Mouse (Mus musculus) olfactory bulb, adult 2 months (tissue): ENCODE data around the gene Ptprf. TPM values are rescaled to one million over a fixed set of nuclear protein-coding genes. Genes with fewer than 3 reads are reported as not detected.

ENCODE experiments used
- H3K27ac ChIP-seq: fragments of 200-500 bp; 2 replicates; pipeline ENCODE4 v1.5.1; 2012; ENCODE audit warnings: low read depth, low read length; ENCODE audit not compliant: insufficient read depth
- H3K4me1 ChIP-seq: fragments of 200-500 bp; 2 replicates; pipeline ENCODE4 v1.6.1; 2012; ENCODE audit warnings: low read length; ENCODE audit not compliant: control insufficient read depth, insufficient read depth
- H3K4me3 ChIP-seq: fragments of 200-500 bp; 2 replicates; pipeline ENCODE4 v1.5.1; 2012; ENCODE audit warnings: mild to moderate bottlenecking, low read depth, low read length, moderate library complexity; ENCODE audit not compliant: insufficient read depth
- CTCF ChIP-seq: fragments of 200-500 bp; IDR thresholded peaks from 2 replicates; pipeline ENCODE4 v1.5.1; 2012; ENCODE audit warnings: low read depth, mild to moderate bottlenecking, low read length, moderate library complexity; ENCODE audit not compliant: insufficient read depth
- POLR2A ChIP-seq: fragments of 200-500 bp; IDR thresholded peaks from 2 replicates; pipeline ENCODE4 v1.6.1; 2012; ENCODE audit warnings: mild to moderate bottlenecking, low read depth, low read length, moderate library complexity; ENCODE audit not compliant: insufficient read depth
- WGBS: fragments of 180-500 bp; shearing (Covaris S2); methylation state at CpG from one replicate; pipeline ENCODE4 v1.1.7; 2018; 5-methylcytosine and 5-hydroxymethylcytosine counted together
- polyA plus RNA-seq: library from polyadenylated mRNA; stranded (reverse); fragments of >200 nt; gene quantifications from 2 replicates; pipeline ENCODE4 v1.2.4, GENCODE M21; 2012; ENCODE audit warnings: low replicate concordance; ENCODE audit not compliant: missing spikeins, insufficient read depth, insufficient read length

Ptprf gene
- polyA plus RNA-seq, 1 experiment, result not detected

DNA sequence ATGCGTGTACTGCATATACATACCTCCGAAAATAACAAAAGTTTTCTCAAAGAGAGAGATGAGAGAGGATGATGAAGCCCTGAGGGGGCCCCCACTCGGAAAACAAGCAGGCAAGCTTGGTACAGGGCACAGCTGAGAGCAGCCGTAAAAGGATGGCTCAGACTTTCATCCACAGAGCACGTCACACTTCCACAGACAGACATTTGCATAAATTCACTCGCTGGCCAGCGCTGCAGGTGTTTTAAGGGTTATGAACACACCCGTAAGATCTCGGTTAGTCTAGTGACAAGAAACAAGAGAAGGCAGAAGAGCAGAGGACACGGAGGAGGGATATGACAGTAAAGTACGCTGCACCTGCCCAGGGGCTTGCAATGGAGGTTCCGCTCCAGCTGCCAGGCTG is 118.7 kb downstream of the Ptprf start:
- 68% methylated on average over 12 of the region's 12 CpGs for WGBS
- H3K4me1 ChIP-seq, result peaks cover 39% of the 10 kb centered on the region
- TF ChIP-seq POLR2A, result no peak
- no peak for TF ChIP-seq CTCF

GRCm38 (mm10) chr4:118171006-118171405 is 120.2 kb downstream of the Ptprf start:
- peaks cover 44% of the 10 kb centered on the region for H3K4me1 ChIP-seq
- H3K4me3 ChIP-seq, result no peak overlapping the region
- H3K27ac ChIP-seq, result no peak overlapping the region
- TF ChIP-seq CTCF, result peak; percentile 27; the same call in 1 of the 2 replicates
- no peak for TF ChIP-seq POLR2A
- 86% methylated on average over 9 of the region's 9 CpGs for WGBS

More for the DNA sequence above, 118.7 kb downstream of the Ptprf start:
- peak overlapping the region; percentile 72; the same call in 1 of the 2 replicates for H3K27ac ChIP-seq
- H3K4me3 ChIP-seq, result no peak overlapping the region

DNA sequence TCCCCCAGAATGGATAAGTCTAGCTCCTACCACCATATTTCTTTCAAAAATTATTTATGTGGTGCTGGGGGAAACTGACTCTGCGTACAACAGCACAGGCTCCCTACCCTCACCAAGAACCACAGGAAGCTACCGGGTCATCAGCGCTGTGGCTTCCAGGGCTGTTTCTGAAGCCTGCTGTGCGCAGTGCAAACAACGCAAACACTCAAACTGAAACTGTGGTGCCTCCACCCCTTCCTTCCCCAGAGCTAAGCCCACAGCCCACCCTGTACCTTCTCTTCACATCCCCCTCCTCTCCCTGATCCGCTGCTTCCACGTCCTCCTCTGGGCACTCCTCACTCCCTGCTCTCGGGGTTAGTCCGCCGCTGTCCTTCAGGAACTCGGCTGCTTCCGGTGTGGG is 129.1 kb downstream of the Ptprf start:
- H3K4me1 ChIP-seq, result peaks cover 7% of the 10 kb centered on the region
- H3K4me3 ChIP-seq, result no peak overlapping the region
- 86% methylated on average over 12 of the region's 12 CpGs for WGBS
- no peak overlapping the region for H3K27ac ChIP-seq
- TF ChIP-seq CTCF (no peak), POLR2A (no peak)

Other genes with a start within 250 kb of the Ptprf start
- gene St3gal3, start 156.5 kb downstream of the Ptprf start, polyA plus RNA-seq, result not detected in 2 replicates
- not detected in 2 replicates for gene Kdm4a, start 111.4 kb downstream of the Ptprf start, polyA plus RNA-seq
- gene Szt2, start 117.9 kb upstream of the Ptprf start, polyA plus RNA-seq, result not detected in 2 replicates
- gene Med8, start 117.9 kb upstream of the Ptprf start, polyA plus RNA-seq, result not detected in 2 replicates
- not detected in 2 replicates for gene Elovl1, start 136.7 kb upstream of the Ptprf start, polyA plus RNA-seq
- not detected in 2 replicates for gene Cdc20, start 145.9 kb upstream of the Ptprf start, polyA plus RNA-seq
- gene Mpl, start 166.1 kb upstream of the Ptprf start, polyA plus RNA-seq, result not detected in 2 replicates
- gene Tie1, start 198.7 kb upstream of the Ptprf start, polyA plus RNA-seq, result not detected in 2 replicates
- gene 2610528J11Rik, start 235.6 kb upstream of the Ptprf start, polyA plus RNA-seq, result not detected in 2 replicates